Mouse (Mus musculus): ENCODE measurements at regions not wholly inside any gene's neighbourhood (a gene's known extent, or its start where the extent isn't known, plus 50 kb on each side); places are given as distances from the start of the nearest gene placed in this dataset.

GRCm38 (mm10) chr8:90685076-90685475, 132.1 kb downstream of the Gm19935 start:
- TF ChIP-seq CTCF (IDR thresholded peaks at IDR 0.05; ENCODE audit: extremely low read depth, insufficient read depth, low read length) (no peak), POLR2A (IDR thresholded peaks at IDR 0.05; ENCODE audit: extremely low read depth, insufficient read depth, low read length) (no peak)
